Mouse (Mus musculus) urinary bladder, postnatal 4 days (tissue): ENCODE data around the gene Slc11a2.
"Not testable (repeated sequence)": the region's sequence is repeated elsewhere in the genome, so short reads cannot be mapped to it uniquely, and the experiment has no call there.

Source experiments
- DNase-seq, 2 experiments: peaks; one replicate each; pipeline ENCODE4 v3.0.0; 2021 to 2022; ENCODE audit warnings: low spot score in 2 of 2

The Slc11a2 gene

DNA sequence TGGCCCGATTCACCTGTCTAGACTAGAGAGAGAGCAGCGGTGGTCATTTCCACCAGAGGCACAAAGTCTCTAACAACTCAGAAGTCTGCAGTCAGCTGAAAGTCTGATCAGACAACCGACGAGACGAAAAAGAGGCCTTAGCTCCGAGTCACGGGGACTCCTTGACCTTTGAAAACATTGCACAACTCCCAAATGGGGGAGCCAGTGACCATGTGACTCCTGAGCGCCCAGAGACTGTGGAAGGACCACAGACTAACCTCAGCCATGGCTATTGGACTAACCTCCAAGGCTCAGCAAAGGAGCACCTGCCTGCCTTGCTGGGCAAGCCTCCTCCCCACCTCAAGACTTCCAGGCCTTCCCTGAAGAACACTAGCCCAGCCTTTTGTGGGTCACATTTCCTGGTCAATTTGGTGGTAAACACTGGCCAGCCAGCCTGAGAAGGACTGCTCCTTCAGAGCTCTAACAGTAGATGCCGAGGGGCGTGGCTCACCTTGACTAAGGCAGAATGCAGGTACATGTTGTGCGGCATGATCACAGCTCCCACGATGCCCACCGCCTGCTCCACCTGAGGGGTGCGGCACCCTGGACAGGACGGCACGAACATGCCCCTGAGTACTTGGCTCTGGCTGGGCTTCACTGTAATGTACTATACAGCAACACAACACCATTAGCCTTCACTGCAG is 21.4 kb downstream of the Slc11a2 start:
- DNase-seq = no peak

DNA sequence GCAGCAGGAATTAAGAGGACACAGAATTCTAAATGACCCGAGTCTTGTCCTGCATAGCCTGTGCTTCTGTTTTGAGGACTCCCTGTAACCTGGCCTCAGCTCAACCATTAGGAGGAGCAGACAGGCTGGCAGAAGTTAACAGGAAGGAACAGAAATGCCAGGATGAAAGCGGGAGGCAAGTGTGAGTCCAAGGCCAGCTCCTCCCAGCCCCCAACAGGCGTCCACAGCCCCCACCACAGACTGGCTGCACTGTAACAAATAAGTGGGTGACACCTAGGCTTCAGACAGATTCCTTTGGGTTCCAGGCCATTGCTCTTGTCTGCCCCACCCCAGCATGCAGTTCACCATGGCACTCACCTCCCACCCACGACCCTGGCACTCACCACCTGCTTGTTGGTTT is 22.1 kb downstream of the Slc11a2 start:
- no peak for DNase-seq

DNA sequence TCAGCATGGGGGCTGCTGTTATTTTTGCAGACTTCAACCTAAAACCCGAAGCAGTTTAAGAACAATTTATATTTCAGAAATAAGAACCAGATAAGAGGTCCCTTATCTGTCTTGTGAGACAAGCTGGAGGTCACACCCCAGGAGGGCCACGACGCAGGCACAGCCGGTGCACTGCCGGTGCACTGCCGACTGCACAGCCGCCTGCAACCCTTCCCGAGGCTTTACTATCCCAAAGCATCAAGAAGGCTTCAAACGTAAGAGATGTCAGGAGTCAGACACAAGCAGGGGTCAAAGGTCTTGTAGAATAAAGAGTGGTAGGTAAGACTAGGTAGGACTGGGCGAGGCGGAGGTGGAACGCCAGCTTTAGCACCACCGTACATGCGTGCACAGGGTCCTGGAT is 22.5 kb downstream of the Slc11a2 start:
- no peak for DNase-seq

DNA sequence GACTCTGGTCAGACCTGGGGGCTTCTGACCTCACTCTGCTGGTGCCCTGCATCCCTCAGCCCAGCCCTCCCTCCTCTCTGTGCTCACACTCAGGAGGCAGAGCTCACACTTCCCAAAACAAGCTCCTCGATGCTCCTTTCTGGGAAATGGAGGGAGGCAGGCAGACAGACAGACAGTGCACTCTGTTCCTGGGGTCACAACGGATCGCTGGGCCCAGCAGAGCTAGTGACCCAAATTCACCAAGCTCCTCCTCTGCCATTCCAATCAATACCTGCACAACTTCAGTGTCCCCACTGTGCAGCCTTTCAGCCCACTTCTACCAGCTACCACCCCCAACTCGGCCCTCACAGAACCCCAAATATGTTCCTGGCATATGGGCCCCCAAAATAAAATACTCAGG is 23.1 kb downstream of the Slc11a2 start:
- DNase-seq = no peak

DNA sequence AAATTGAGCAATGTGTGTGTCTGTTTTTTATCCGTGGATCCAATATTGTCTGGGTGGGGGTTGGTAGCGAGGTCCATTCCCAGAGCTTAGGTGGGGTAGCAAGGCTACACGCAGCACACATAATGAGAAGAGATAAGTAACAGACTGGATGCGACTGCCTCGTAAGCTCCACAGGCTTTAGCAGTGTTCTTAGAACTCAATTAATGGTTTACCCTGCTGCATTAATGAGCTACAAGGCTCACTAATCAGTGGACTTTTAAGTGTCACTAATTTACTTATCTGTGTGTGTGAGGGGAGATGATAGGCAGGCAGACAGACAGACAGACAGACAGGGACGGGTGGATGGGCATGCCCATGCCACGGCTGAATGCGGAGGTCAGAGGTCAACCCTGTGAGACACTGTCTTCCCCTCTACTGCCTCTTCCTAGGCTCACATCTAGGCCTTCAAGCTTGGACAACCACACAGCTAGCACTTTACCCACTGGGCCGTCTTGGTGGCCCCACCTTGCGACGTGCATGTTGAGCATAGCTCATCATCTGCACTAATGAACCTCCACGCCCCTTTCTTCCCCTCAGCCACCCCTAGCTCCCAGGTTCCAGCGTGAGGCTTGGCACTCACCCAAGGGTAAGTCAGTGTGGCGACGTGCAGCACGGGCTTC is 24.2 kb downstream of the Slc11a2 start:
- no peak for DNase-seq

DNA sequence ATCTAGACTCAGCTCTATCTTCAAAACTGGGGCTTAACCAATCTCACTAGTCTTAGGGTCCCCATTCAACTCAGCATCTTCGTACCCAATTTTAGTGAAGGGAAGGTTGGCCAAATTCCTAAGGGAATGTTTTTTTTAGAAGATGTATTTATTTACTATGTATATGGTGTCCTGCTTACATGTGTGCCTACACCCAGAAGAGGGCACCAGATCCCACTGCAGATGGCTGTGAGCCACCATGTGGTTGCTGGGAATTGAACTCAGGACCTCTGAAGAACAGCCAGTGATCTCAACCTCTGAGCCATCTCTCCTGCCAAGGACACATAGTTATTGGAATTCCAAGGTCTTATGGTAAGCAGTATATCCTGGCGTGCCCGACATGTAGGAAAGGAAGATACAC is 29.3 kb downstream of the Slc11a2 start:
- DNase-seq = no peak

DNA sequence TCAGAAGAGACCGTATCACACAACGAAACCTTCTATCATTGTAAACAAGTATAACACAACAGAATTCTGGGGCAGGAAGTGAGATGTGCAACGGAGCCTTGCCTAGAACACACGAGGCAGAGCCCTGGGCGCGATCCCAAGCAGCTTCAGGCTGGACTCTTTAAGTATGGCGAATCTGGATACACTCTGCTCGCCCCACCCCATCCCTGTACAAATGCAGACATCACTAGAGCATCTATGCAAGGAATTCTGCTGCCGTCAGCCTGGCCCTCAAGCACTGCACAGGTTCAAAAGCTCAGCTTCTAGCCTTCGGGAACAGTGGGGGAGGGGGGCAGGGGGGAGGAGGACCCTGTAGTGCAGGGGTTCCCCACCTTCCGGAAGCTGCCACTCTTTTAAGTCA is 31.9 kb downstream of the Slc11a2 start:
- DNase-seq = no peak

DNA sequence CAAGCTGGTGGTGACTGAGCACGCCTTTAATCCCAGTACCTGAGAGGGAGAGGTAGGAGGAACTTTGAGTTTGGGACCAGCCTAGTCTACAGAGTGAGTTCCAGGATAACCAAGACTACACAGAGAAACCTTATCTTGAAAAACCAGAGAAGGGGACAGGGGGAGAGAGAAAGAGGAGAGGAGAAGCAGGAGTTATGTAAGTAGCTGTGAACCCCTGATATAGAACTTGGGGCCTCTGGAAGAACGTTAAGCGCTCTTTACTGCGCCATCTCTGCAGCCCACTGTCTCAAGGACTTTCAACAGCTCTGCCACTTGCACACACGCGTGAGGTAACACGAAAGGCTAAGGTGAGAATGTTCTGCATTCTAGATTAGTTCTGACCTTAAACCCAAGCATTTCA is 33.3 kb downstream of the Slc11a2 start:
- DNase-seq = no peak

DNA sequence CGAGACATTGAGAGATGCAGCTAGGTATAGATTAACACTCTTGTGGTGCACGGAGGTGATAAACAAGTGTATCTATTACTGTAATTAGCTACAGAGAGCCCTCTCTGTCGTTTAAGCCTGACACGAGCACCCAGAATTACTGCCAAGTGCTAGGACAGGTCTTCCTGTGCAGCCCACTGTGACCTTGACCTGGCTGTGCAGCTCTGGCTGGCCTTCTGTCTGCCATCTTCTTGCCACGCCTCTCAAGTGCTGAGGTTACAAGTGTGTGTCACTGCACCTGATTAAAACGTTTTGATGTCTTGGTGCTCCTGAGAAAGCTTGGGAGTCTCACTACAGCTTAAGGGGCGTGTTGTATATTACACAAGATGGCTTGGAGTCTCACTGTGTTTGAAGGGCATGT is 33.8 kb downstream of the Slc11a2 start:
- DNase-seq = no peak

DNA sequence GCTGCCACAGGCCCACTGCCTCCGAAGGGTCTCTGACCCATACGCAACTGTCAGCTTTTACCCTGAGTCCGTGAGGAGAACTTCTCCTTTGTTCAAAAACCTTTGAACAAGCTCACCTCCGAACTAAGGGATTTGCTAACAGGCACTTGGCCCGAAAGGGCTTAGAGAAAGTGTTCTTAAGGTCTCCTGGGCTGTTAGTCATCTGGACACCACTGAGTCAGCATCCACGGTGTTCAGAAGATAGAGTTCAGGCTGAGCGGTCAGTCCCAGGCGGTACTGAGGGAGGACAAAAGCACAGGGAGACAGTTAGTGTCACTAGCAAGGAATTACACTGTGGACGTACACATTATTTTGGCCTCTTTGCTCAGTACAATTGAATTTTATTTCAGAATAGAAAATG is 36.0 kb downstream of the Slc11a2 start:
- no peak for DNase-seq

DNA sequence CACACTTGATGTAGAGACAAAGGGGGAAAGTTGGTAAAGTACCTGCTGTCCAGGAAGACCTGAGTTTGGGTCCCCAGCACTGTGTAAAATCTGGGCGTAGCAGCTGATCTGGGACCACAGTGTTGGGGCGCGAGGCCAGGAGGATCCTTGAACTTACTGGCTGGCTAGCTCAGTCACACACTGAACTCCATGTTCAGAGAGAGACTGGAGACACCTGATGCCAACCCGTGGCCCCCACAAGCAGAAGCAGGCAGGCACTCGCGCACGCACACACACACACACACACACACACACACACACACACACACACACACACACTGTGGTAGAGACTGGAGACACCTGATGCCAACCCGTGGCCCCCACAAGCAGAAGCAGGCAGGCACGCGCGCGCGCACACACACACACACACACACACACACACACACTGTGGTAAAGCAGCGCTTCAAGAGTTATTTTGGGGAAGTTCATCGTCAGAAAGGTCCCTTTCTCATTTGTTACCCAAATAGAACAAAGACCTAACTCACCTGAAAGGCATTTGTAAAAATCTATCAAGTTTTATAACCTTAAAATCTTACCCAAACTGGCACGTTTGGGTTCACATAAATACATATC is 36.5 kb downstream of the Slc11a2 start:
- DNase-seq = no peak

DNA sequence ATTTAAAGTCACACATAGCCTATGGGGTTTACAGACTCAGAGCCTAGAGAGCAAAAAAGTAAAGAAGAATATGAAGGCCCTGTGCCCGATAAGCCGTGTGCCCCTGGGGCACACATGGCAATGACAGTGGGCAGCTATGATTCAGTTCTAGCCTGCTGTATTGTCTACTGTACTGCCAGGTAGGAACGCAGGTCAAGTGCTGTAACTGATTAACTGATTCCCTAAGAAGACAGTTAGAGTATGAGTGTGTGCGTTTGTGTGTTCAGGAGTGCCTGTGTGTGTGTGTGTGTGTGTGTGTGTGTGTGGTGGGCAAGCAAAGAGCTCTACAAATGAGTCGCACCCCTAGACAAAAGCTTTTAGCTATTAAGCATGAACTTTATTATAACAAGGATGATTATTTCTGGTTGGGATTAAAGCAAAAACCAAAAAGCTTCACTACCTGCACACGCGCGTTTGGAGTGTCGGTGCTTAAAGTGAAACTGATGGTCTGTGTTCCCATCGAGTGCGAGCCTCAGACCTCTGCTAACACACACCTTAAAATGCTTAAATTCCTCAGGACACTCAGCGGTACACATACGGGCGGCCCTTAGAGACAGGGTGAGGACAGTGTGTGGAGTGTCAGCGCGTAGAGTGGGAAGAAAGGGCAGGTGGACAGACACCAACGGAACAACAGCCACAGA is 37.2 kb downstream of the Slc11a2 start:
- no peak for DNase-seq

DNA sequence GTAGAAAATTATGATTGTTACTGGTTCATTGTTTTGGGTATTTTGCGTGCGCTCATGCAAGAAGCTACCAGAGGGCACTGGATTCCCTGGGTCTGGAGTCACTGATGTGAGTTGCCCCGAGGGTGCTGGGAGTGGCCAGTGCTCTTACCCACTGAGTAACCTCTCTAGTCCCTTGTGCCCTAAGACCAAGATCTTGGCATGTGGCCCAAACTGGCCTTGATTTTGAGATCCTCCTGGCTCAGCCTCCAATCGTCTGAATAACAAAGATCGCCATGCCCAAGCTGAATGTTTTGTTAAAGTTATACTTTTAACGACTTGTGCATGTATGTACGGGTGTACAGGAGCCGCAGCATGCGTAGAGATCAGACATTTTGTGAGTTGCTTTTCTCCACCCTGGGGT is 39.2 kb downstream of the Slc11a2 start:
- no peak for DNase-seq

DNA sequence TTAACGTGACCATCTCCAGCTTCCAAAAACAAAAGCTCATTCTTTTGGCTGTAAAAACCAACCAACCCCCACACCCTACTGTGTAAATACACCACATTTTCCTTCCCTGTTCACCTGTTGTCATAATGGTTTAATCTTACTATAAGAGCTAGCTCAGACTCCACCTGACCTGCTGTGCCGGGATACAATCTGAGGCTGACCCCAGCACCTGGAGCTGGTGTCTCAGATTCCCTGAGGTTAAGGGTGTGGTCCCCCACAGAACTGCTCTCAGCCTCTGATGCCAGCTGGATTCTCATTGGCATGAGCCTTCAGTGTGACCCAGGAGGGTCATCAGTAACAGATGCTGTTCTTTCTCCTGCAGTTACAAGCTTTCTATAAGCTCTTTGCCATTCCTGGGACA is 44.8 kb downstream of the Slc11a2 start:
- DNase-seq = no peak

DNA sequence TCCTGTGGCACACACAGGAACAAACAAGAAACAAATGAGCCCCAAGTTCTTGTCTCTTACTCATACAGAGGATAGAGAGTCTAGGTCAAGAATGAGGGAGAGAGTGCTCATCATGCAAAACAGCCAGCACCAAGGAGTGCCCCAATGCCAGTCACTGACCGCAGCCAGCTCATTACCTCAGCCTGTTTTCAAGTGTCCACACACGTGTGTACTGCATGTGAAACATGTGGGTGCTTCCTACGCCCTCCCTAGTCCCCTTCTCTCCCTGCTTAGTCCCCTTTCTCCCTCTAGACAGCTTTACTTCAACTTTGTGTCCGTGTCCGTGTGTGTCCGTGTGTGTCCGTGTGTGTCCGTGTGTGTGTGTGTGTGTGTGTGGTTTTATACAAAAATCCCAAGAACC is 45.2 kb downstream of the Slc11a2 start:
- DNase-seq = no peak

DNA sequence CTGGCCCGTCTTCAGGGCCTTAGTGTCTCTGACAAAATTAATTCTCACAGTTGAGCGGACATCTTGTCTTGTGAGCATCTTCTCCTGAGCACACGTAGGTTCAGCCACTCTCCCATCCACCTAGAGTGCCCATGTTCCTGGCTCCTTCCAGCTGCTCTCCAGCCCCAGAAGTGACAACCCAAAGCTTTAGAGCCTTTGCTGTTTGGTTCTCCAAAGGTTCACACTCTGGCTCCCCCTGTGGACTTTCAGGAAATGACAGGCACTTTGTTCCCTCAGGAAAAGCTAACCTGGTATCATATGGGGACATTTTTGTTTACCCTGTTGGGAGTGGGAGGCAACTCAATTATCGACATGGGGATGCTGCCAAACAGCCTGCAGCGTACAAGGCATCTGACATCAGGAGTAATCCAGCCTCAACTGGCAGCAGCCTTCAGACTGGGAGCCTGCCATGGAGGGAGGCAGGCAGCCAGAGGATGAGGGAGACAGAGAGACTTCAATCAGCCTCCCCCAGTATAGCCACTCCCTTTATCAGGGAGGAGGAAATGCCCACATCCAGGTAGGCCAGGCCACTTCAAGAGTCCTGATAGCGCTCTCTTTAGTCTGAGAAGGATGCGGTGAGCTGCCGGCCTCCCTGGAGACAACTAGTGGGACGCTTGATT is 46.9 kb downstream of the Slc11a2 start:
- DNase-seq = not testable (repeated sequence)

DNA sequence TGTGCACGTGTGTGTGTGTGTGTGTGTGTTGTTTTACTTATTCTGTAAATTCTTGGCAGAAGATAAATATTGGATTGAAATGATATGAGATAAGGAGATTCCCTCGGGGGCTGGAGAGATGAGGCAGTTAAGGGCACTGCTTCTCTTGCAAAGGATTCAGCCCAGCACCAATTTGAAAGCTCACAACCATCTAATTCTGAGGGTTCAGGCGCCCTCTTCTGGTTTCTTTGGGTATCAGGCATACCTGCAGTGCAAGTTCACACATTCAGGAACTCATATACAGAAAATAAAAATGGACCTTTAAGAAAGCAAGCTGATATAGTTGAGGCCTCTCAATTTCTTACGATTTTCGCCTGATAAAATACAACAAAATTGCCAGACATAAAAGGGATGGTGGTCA is 49.8 kb downstream of the Slc11a2 start:
- peak in 1 of 2 experiments; percentile 29 for DNase-seq

DNA sequence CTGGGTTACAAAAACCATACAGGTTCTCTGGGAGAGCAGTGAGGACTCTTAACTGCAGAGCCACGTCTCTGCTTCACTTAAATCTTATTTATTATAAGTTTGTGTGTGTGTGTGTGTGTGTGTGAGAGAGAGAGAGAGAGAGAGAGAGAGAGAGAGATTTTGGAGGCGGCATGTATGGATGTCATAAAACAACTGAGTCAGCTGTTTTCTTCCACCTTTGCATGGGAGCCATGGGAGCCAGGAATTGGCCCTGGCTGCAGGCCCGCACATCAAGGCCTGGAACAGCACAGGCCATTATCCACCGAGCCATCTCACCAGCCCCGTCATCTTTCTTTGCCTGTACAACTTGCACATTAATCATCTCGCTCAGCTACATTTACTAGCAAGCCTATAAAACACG is 57.8 kb downstream of the Slc11a2 start:
- no peak for DNase-seq

DNA sequence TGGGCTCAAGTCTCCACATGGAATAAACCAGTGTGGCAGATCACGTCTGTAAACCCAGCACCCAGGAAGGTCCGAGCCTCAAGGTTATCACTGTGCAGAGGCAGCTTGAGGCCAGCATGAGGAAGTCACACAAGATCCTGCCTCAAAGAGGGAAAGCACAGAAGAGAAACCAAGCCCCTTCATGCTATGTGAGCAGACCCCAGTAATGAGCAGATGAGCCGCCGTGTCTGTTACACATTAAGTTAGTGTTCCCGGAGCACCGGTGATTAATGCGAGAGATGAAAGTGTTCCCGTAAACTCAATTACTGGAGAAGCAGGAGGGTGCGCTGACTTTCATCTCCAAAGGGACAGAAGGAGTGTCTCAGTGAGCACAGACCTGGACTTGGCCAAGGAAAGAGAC is 58.9 kb downstream of the Slc11a2 start:
- DNase-seq = not testable (repeated sequence)

DNA sequence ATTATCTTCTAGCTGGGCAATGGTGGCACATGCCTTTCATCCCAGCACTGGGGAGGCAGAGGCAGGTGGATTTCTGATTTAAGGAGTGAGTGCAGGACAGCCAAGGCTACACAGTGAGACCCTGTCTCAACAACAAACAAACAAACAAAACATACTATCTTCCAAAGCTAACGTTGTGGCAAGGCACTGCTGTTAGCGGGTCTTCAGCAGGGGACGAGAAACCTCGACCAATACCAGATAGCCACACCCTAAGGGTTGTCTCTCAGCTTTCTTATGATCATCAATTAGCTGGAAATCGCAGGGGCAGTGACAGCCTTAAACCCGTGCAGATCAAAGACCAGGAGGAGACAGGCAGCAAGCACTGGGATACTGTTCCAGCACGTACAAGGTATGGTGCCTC is 60.6 kb downstream of the Slc11a2 start, which contains the start of gene Higd1c:
Gene Higd1c (plus strand): TSS at position 301 of the 400 bp plus-strand sequence.
- no peak for DNase-seq

DNA sequence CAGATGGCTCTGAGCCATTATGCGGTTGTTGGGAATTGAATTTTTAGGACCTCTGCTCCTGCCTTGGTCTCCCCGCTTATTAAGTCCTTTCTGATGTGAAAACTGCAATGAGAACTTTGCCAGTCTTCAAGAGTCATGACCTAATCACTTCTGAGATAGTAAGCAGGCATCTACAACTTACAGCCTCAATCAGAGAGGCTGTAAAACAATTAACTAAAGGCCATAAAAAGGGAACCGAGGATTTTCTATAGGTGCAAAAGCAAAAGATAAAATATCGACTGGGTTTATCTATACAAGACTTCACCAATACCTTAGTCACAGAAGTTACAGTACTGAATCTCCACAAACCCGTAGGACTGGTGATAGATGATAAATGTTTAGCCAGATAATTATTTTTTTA is 69.0 kb downstream of the Slc11a2 start:
- DNase-seq = no peak

DNA sequence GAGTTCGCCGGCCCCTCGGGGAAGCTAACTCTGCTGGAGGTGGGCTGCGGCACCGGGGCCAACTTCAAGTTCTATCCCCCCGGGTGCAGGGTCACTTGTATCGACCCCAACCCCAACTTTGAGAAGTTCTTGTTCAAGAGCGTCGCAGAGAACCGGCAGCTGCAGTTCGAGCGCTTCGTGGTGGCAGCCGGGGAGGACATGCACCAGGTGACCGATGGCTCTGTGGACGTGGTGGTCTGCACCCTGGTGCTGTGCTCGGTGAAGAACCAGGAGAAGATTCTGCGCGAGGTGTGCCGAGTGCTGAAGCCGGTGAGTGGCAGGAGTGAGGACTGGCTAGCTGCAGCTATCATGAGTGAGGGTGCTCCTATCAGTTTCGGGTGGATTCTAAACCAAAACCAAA is 71.5 kb downstream of the Slc11a2 start:
- DNase-seq = not testable (repeated sequence)
